Mouse (Mus musculus): Measurements from ENCODE around the gene Gusb. TPM values are rescaled to one million over a fixed set of nuclear protein-coding genes. Genes with fewer than 3 reads are reported as not detected.

Gene Gusb
- 30.9 and 33.3 TPM in 2 replicates for polyA plus RNA-seq (2015; fragmentation: Nextera tagmentation; extraction: Ambion mirVana)

- Histone ChIP-seq H3K36me3 (no peaks in the 10 kb centered on the region), H3K4me2 (peak within 1 kb of the TSS; percentile 78), H3K9me3 (peaks cover 14% of the 10 kb centered on the region), H3K27ac (replicated peaks) (peak within 1 kb of the TSS; percentile 55; the same call in 1 of the 2 replicates), H3K4me3 (peak within 1 kb of the TSS; percentile 61), H3K4me1 (replicated peaks) (peaks cover 11% of the 10 kb centered on the region), H3K27me3 (no peaks in the 10 kb centered on the region), H3K9ac (peak within 1 kb of the TSS; percentile 80)
- WGBS: 2% methylated on average over 39 of the region's 39 CpGs
- peak; percentile 83 for ATAC-seq (ENCODE audit: low read depth)
Measured at GRCm38 (mm10) chr5:130002301-130003146, at the start of gene Gusb. TSS of gene Gusb (minus strand) at chr5:130003049.

- 82% methylated on average over 5 of the region's 5 CpGs for WGBS
- H3K4me2 ChIP-seq: no peak overlapping the region
- peaks cover 58% of the 10 kb centered on the region for H3K36me3 ChIP-seq
- ATAC-seq (ENCODE audit: low read depth): no peak
- H3K9me3 ChIP-seq: no peaks in the 10 kb centered on the region
- no peaks in the 10 kb centered on the region for H3K27me3 ChIP-seq
- no peak overlapping the region for H3K27ac ChIP-seq (replicated peaks)
- H3K9ac ChIP-seq: no peak overlapping the region
- H3K4me3 ChIP-seq: no peak overlapping the region
- peaks cover 4% of the 10 kb centered on the region; the same call in 1 of the 2 replicates for H3K4me1 ChIP-seq (replicated peaks)
Measured at GRCm38 (mm10) chr5:130052510-130052909, 49.7 kb upstream of the Gusb start.

GRCm38 (mm10) chr5:130051073-130051860, 48.4 kb upstream of the Gusb start:
- no peak for ATAC-seq (ENCODE audit: low read depth)
- Histone ChIP-seq H3K27ac (replicated peaks) (no peak overlapping the region), H3K27me3 (no peaks in the 10 kb centered on the region), H3K4me3 (no peak overlapping the region), H3K36me3 (peaks cover 70% of the 10 kb centered on the region), H3K9me3 (no peaks in the 10 kb centered on the region), H3K4me1 (replicated peaks) (peaks cover 4% of the 10 kb centered on the region; the same call in 1 of the 2 replicates), H3K9ac (no peak overlapping the region), H3K4me2 (no peak overlapping the region)
- 89% methylated on average over 15 of the region's 15 CpGs for WGBS

- Histone ChIP-seq H3K4me2 (no peak overlapping the region), H3K4me1 (replicated peaks) (peaks cover 4% of the 10 kb centered on the region; the same call in 1 of the 2 replicates), H3K9me3 (no peaks in the 10 kb centered on the region), H3K4me3 (no peak overlapping the region), H3K36me3 (peaks cover 75% of the 10 kb centered on the region), H3K27ac (replicated peaks) (no peak overlapping the region), H3K9ac (no peak overlapping the region), H3K27me3 (no peaks in the 10 kb centered on the region)
- no peak for ATAC-seq (ENCODE audit: low read depth)
- 68% methylated on average over 6 of the region's 6 CpGs for WGBS
Measured at GRCm38 (mm10) chr5:130050416-130050815, 47.6 kb upstream of the Gusb start.

GRCm38 (mm10) chr5:130048786-130049520, 46.1 kb upstream of the Gusb start:
- H3K4me1 ChIP-seq (replicated peaks): peaks cover 4% of the 10 kb centered on the region; the same call in 1 of the 2 replicates
- H3K9ac ChIP-seq: no peak overlapping the region
- H3K27ac ChIP-seq (replicated peaks): peak overlapping the region; percentile 50; the same call in 1 of the 2 replicates
- H3K27me3 ChIP-seq: no peaks in the 10 kb centered on the region
- no peak overlapping the region for H3K4me3 ChIP-seq
- H3K4me2 ChIP-seq: no peak overlapping the region
- H3K36me3 ChIP-seq: peaks cover 85% of the 10 kb centered on the region
- 81% methylated on average over 15 of the region's 15 CpGs for WGBS
- no peak for ATAC-seq (ENCODE audit: low read depth)
- H3K9me3 ChIP-seq: no peaks in the 10 kb centered on the region

- Histone ChIP-seq H3K9ac (no peak overlapping the region), H3K36me3 (peaks cover 89% of the 10 kb centered on the region), H3K4me3 (no peak overlapping the region), H3K9me3 (no peaks in the 10 kb centered on the region), H3K4me1 (replicated peaks) (peaks cover 4% of the 10 kb centered on the region; the same call in 1 of the 2 replicates), H3K27me3 (no peaks in the 10 kb centered on the region), H3K4me2 (no peak overlapping the region), H3K27ac (replicated peaks) (no peak overlapping the region)
- WGBS: 68% methylated on average over 6 of the region's 6 CpGs
- no peak for ATAC-seq (ENCODE audit: low read depth)
Measured at GRCm38 (mm10) chr5:130047013-130047412, 44.2 kb upstream of the Gusb start.

GRCm38 (mm10) chr5:130046589-130046988, 43.7 kb upstream of the Gusb start:
- H3K36me3 ChIP-seq: peaks cover 90% of the 10 kb centered on the region
- ATAC-seq (ENCODE audit: low read depth): no peak
- no peak overlapping the region for H3K4me2 ChIP-seq
- H3K4me1 ChIP-seq (replicated peaks): peaks cover 4% of the 10 kb centered on the region; the same call in 1 of the 2 replicates
- no peak overlapping the region for H3K27ac ChIP-seq (replicated peaks)
- no peak overlapping the region for H3K9ac ChIP-seq
- WGBS: 89% methylated on average over 10 of the region's 10 CpGs
- H3K4me3 ChIP-seq: no peak overlapping the region
- H3K9me3 ChIP-seq: no peaks in the 10 kb centered on the region
- no peaks in the 10 kb centered on the region for H3K27me3 ChIP-seq

- H3K36me3 ChIP-seq: peaks cover 90% of the 10 kb centered on the region
- 91% methylated on average over 7 of the region's 7 CpGs for WGBS
Measured at GRCm38 (mm10) chr5:130046100-130046499, 43.3 kb upstream of the Gusb start.

GRCm38 (mm10) chr5:130044201-130044695, 41.4 kb upstream of the Gusb start:
- Histone ChIP-seq H3K4me2 (no peak overlapping the region), H3K4me3 (no peak overlapping the region), H3K27me3 (no peaks in the 10 kb centered on the region), H3K9me3 (no peaks in the 10 kb centered on the region), H3K27ac (replicated peaks) (no peak overlapping the region), H3K4me1 (replicated peaks) (peaks cover 4% of the 10 kb centered on the region; the same call in 1 of the 2 replicates), H3K36me3 (peaks cover 93% of the 10 kb centered on the region), H3K9ac (0 out of 2 replicates have a peak overlapping the region, but pooled peaks have one; percentile 22)
- 74% methylated on average over 7 of the region's 7 CpGs for WGBS
- ATAC-seq (ENCODE audit: low read depth): no peak

More at GRCm38 (mm10) chr5:130046100-130046499, 43.3 kb upstream of the Gusb start:
- H3K4me2 ChIP-seq: no peak overlapping the region
- no peak overlapping the region for H3K27ac ChIP-seq (replicated peaks)
- H3K9ac ChIP-seq: no peak overlapping the region
- H3K27me3 ChIP-seq: no peaks in the 10 kb centered on the region
- H3K4me1 ChIP-seq (replicated peaks): peaks cover 4% of the 10 kb centered on the region; the same call in 1 of the 2 replicates
- no peak for ATAC-seq (ENCODE audit: low read depth)
- no peak overlapping the region for H3K4me3 ChIP-seq
- H3K9me3 ChIP-seq: no peaks in the 10 kb centered on the region

GRCm38 (mm10) chr5:130043741-130044140, 40.9 kb upstream of the Gusb start:
- H3K36me3 ChIP-seq: peaks cover 90% of the 10 kb centered on the region
- ATAC-seq (ENCODE audit: low read depth): no peak
- H3K27ac ChIP-seq (replicated peaks): no peak overlapping the region
- H3K4me1 ChIP-seq (replicated peaks): peaks cover 4% of the 10 kb centered on the region; the same call in 1 of the 2 replicates
- H3K4me3 ChIP-seq: no peak overlapping the region
- H3K4me2 ChIP-seq: no peak overlapping the region
- WGBS: 89% methylated on average over 3 of the region's 3 CpGs
- H3K27me3 ChIP-seq: no peaks in the 10 kb centered on the region
- no peaks in the 10 kb centered on the region for H3K9me3 ChIP-seq
- H3K9ac ChIP-seq: no peak overlapping the region

GRCm38 (mm10) chr5:130041262-130041661, 38.4 kb upstream of the Gusb start:
- Histone ChIP-seq H3K9ac (no peak overlapping the region), H3K9me3 (no peaks in the 10 kb centered on the region), H3K4me2 (no peak overlapping the region), H3K4me3 (no peak overlapping the region), H3K27ac (replicated peaks) (no peak overlapping the region), H3K4me1 (replicated peaks) (no peaks in the 10 kb centered on the region), H3K27me3 (no peaks in the 10 kb centered on the region), H3K36me3 (peaks cover 85% of the 10 kb centered on the region)
- ATAC-seq (ENCODE audit: low read depth): no peak
- 93% methylated on average over 4 of the region's 4 CpGs for WGBS

Data from neural tube, embryonic 13.5 days (tissue).